Mouse (Mus musculus) hindbrain, embryonic 15.5 days (tissue): ENCODE data around the gene Nxph1. TPM values are rescaled to one million over a fixed set of nuclear protein-coding genes. Genes with fewer than 3 reads are reported as not detected.

ENCODE experiments used
- ATAC-seq: fragments of 200-750 bp; cut with Nextera tagmentation; 2 replicates; pipeline ENCODE4 v1.8.0; 2017; ENCODE audit warnings: low read depth, moderate number of reproducible peaks, moderate TSS enrichment; ENCODE audit not compliant: low FRiP score
- H3K27ac ChIP-seq: fragments of 300-500 bp; sonication (generic); replicated peaks from 2 replicates; pipeline ENCODE4 v1.5.1; 2015; ENCODE audit warnings: mild to moderate bottlenecking, inconsistent platforms
- H3K27me3 ChIP-seq: fragments of 300-500 bp; sonication (generic); 2 replicates; pipeline ENCODE4 v1.6.1; 2015; ENCODE audit warnings: control low read depth, inconsistent platforms
- H3K36me3 ChIP-seq: fragments of 300-500 bp; sonication (generic); 2 replicates; pipeline ENCODE4 v1.6.1; 2015; ENCODE audit warnings: control low read depth, inconsistent platforms
- H3K4me1 ChIP-seq: fragments of 300-500 bp; sonication (generic); replicated peaks from 2 replicates; pipeline ENCODE4 v1.6.1; 2015; ENCODE audit warnings: control low read depth, inconsistent platforms
- H3K4me2 ChIP-seq: fragments of 300-500 bp; sonication (generic); 2 replicates; pipeline ENCODE4 v1.6.1; 2015; ENCODE audit warnings: moderate library complexity, mild to moderate bottlenecking, inconsistent platforms
- H3K4me3 ChIP-seq: fragments of 300-500 bp; sonication (generic); 2 replicates; pipeline ENCODE4 v1.5.1; 2015; ENCODE audit warnings: mild to moderate bottlenecking, inconsistent platforms
- H3K9ac ChIP-seq: fragments of 300-500 bp; sonication (generic); 2 replicates; pipeline ENCODE4 v1.6.1; 2015; ENCODE audit warnings: inconsistent platforms
- H3K9me3 ChIP-seq: fragments of 300-500 bp; sonication (generic); 2 replicates; pipeline ENCODE4 v1.6.1; 2016; ENCODE audit warnings: control low read depth, inconsistent platforms
- WGBS: fragments of 180-500 bp; shearing (Covaris S2); methylation state at CpG from one replicate; pipeline ENCODE4 v1.1.7; 2015; 5-methylcytosine and 5-hydroxymethylcytosine counted together
- polyA plus RNA-seq: library from polyadenylated mRNA; unstranded; fragments of >200 nt; fragmentation: Nextera tagmentation; extraction: Ambion mirVana; gene quantifications from 2 replicates; pipeline ENCODE4 v1.2.1, GENCODE M21; 2015

Nxph1 gene
- polyA plus RNA-seq: 84.8 and 85.6 TPM in 2 replicates

- Histone ChIP-seq H3K9ac (peak within 1 kb of the TSS; percentile 73), H3K4me2 (peak within 1 kb of the TSS; percentile 81), H3K9me3 (no peaks in the 10 kb centered on the region), H3K36me3 (no peaks in the 10 kb centered on the region), H3K4me1 (peaks cover 21% of the 10 kb centered on the region), H3K4me3 (peak within 1 kb of the TSS; percentile 63), H3K27me3 (peaks cover 8% of the 10 kb centered on the region), H3K27ac (peak within 1 kb of the TSS; percentile 89)
- ATAC-seq: peak; percentile 40; the same call in 1 of the 2 replicates
- WGBS: under 1% methylated on average over 16 of the region's 16 CpGs
These were observed at the start of gene Nxph1 for GRCm38 (mm10) chr6:8948131-8948470. Nxph1 (plus strand) TSS chr6:8948431.

GRCm38 (mm10) chr6:8900021-8900728 lies 48.1 kb upstream of the Nxph1 start:
- Histone ChIP-seq H3K27me3 (no peaks in the 10 kb centered on the region), H3K9me3 (no peaks in the 10 kb centered on the region), H3K9ac (no peak overlapping the region), H3K4me3 (no peak overlapping the region), H3K4me1 (peaks cover 19% of the 10 kb centered on the region), H3K36me3 (no peaks in the 10 kb centered on the region), H3K4me2 (0 out of 2 replicates have a peak overlapping the region, but pooled peaks have one; percentile 2), H3K27ac (peak overlapping the region; percentile 58)
- WGBS: 56% methylated on average over 7 of the region's 7 CpGs
- peak; percentile 67; the same call in 1 of the 2 replicates for ATAC-seq

GRCm38 (mm10) chr6:8900729-8901122 lies 47.5 kb upstream of the Nxph1 start:
- no peaks in the 10 kb centered on the region for H3K36me3 ChIP-seq
- ATAC-seq: no peak
- no peak overlapping the region for H3K4me3 ChIP-seq
- H3K9me3 ChIP-seq: no peaks in the 10 kb centered on the region
- no peak overlapping the region for H3K9ac ChIP-seq
- no peaks in the 10 kb centered on the region for H3K27me3 ChIP-seq
- no peak overlapping the region for H3K4me2 ChIP-seq
- H3K27ac ChIP-seq: peak overlapping the region; percentile 58; the same call in 1 of the 2 replicates
- H3K4me1 ChIP-seq: peaks cover 19% of the 10 kb centered on the region
- WGBS: 28% methylated on average over 2 of the region's 2 CpGs

GRCm38 (mm10) chr6:8907917-8908316 lies 40.3 kb upstream of the Nxph1 start:
- Histone ChIP-seq H3K27me3 (no peaks in the 10 kb centered on the region), H3K4me3 (no peak overlapping the region), H3K4me1 (no peaks in the 10 kb centered on the region), H3K27ac (no peak overlapping the region), H3K9ac (no peak overlapping the region), H3K36me3 (no peaks in the 10 kb centered on the region), H3K4me2 (no peak overlapping the region), H3K9me3 (no peaks in the 10 kb centered on the region)
- ATAC-seq: no peak
- 66% methylated on average over 3 of the region's 3 CpGs for WGBS

- H3K4me2 ChIP-seq: no peak overlapping the region
- H3K9ac ChIP-seq: no peak overlapping the region
- H3K4me3 ChIP-seq: no peak overlapping the region
- no peak overlapping the region for H3K27ac ChIP-seq
- H3K27me3 ChIP-seq: no peaks in the 10 kb centered on the region
- no peaks in the 10 kb centered on the region for H3K36me3 ChIP-seq
- ATAC-seq: no peak
- H3K4me1 ChIP-seq: no peaks in the 10 kb centered on the region
- H3K9me3 ChIP-seq: no peaks in the 10 kb centered on the region
These were observed 34.8 kb upstream of the Nxph1 start for GRCm38 (mm10) chr6:8913404-8913803.

GRCm38 (mm10) chr6:8914682-8915081 lies 33.5 kb upstream of the Nxph1 start:
- no peak for ATAC-seq
- Histone ChIP-seq H3K36me3 (no peaks in the 10 kb centered on the region), H3K27ac (no peak overlapping the region), H3K4me2 (no peak overlapping the region), H3K4me3 (no peak overlapping the region), H3K9me3 (no peaks in the 10 kb centered on the region), H3K27me3 (no peaks in the 10 kb centered on the region), H3K9ac (no peak overlapping the region), H3K4me1 (no peaks in the 10 kb centered on the region)
- 88% methylated on average over 3 of the region's 3 CpGs for WGBS

GRCm38 (mm10) chr6:8924481-8924880 lies 23.8 kb upstream of the Nxph1 start:
- Histone ChIP-seq H3K4me3 (no peak overlapping the region), H3K36me3 (no peaks in the 10 kb centered on the region), H3K4me2 (no peak overlapping the region), H3K9ac (no peak overlapping the region), H3K4me1 (no peaks in the 10 kb centered on the region), H3K27me3 (no peaks in the 10 kb centered on the region), H3K9me3 (no peaks in the 10 kb centered on the region), H3K27ac (no peak overlapping the region)
- WGBS: 68% methylated on average over 6 of the region's 6 CpGs
- no peak for ATAC-seq

- Histone ChIP-seq H3K36me3 (no peaks in the 10 kb centered on the region), H3K4me3 (no peak overlapping the region), H3K27me3 (no peaks in the 10 kb centered on the region), H3K4me1 (peaks cover 7% of the 10 kb centered on the region), H3K9ac (no peak overlapping the region), H3K9me3 (no peaks in the 10 kb centered on the region), H3K4me2 (no peak overlapping the region), H3K27ac (no peak overlapping the region)
- WGBS: 29% methylated on average over 5 of the region's 5 CpGs
- 0 out of 2 replicates have a peak, but pooled peaks have one; percentile 23 for ATAC-seq
These were observed 13.0 kb upstream of the Nxph1 start for GRCm38 (mm10) chr6:8935241-8935640.

GRCm38 (mm10) chr6:8935705-8936104 lies 12.5 kb upstream of the Nxph1 start:
- Histone ChIP-seq H3K9me3 (no peaks in the 10 kb centered on the region), H3K4me2 (peak overlapping the region; percentile 41), H3K27me3 (no peaks in the 10 kb centered on the region), H3K9ac (no peak overlapping the region), H3K4me1 (peaks cover 7% of the 10 kb centered on the region), H3K27ac (no peak overlapping the region), H3K36me3 (no peaks in the 10 kb centered on the region), H3K4me3 (no peak overlapping the region)
- ATAC-seq: peak; percentile 89
- WGBS: 14% methylated on average over 5 of the region's 5 CpGs

- Histone ChIP-seq H3K4me1 (peaks cover 7% of the 10 kb centered on the region), H3K4me2 (peak overlapping the region; percentile 41), H3K36me3 (no peaks in the 10 kb centered on the region), H3K27me3 (no peaks in the 10 kb centered on the region), H3K9me3 (no peaks in the 10 kb centered on the region), H3K9ac (no peak overlapping the region), H3K4me3 (no peak overlapping the region), H3K27ac (no peak overlapping the region)
- WGBS: 14% methylated on average over 4 of the region's 4 CpGs
- no peak for ATAC-seq
These were observed 12.1 kb upstream of the Nxph1 start for GRCm38 (mm10) chr6:8936168-8936567.

- WGBS: under 1% methylated on average over 68 of the region's 68 CpGs
- Histone ChIP-seq H3K4me2 (peak overlapping the region; percentile 81), H3K36me3 (no peaks in the 10 kb centered on the region), H3K9ac (peak overlapping the region; percentile 73), H3K27ac (peak overlapping the region; percentile 89), H3K27me3 (peaks cover 11% of the 10 kb centered on the region), H3K4me1 (peaks cover 23% of the 10 kb centered on the region), H3K9me3 (no peaks in the 10 kb centered on the region), H3K4me3 (peak overlapping the region; percentile 63)
- peak; percentile 61 for ATAC-seq
These were observed 510 bp downstream of the Nxph1 start for GRCm38 (mm10) chr6:8948471-8949411.

- Histone ChIP-seq H3K9ac (peak overlapping the region; percentile 73), H3K27ac (peak overlapping the region; percentile 89), H3K4me3 (peak overlapping the region; percentile 63), H3K9me3 (no peaks in the 10 kb centered on the region), H3K36me3 (no peaks in the 10 kb centered on the region), H3K4me1 (peaks cover 23% of the 10 kb centered on the region), H3K27me3 (peaks cover 18% of the 10 kb centered on the region), H3K4me2 (peak overlapping the region; percentile 81)
- WGBS: under 1% methylated on average over 31 of the region's 31 CpGs
- peak; percentile 61 for ATAC-seq
These were observed 1.5 kb downstream of the Nxph1 start for GRCm38 (mm10) chr6:8949665-8950201.
